Mouse (Mus musculus): Measurements from ENCODE around the gene Fbxo34.

DNA sequence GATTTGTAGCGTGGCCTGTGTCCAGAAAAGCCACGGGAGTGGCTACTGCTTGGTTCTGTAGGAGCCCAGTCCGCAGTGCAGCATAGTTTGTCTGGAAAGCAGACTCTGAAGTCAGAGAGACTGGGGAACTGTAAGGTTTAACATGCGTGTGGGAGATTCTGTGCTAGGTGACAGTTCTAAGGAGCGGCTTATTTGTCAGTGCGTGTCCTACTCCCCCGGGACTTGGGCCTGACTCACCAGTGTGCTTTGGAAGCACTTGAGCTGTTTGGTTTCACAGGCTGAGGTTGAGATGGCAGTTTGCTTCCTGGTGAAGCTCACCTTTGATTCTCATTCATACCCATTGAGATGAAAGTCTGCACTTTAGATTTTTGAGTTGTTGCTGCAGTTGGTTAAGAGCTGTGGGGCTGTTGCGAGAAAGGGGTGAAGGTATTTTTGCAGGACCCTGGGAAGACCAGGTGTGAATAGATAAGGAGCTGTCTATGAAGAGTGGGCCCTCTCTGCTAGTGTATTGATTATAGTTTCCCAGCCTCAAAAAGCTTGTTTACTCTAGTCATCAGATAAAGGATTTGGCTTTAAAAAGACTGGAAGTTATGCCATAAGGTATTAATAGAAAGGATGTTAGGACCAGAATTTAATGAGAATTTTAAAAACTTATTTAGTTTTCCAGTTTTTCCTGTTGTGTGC, 24.5 kb downstream of the Fbxo34 start:
- no peak for TF ChIP-seq CTCF (IDR thresholded peaks at IDR 0.05; ENCODE audit: borderline replicate concordance, insufficient read depth, low read depth, low read length)
- no peak for TF ChIP-seq POLR2A (IDR thresholded peaks at IDR 0.05; ENCODE audit: borderline replicate concordance, insufficient read depth, low read length)

Measured in cerebellum, adult 2 months (tissue).